Mouse (Mus musculus) effector memory CD4-positive, alpha-beta T cell, adult 5 months (primary cell): ENCODE data around the gene Pnpla5. TPM values are rescaled to one million over a fixed set of nuclear protein-coding genes. Genes with fewer than 3 reads are reported as not detected.

ENCODE experiments used
- polyA plus RNA-seq: library from polyadenylated mRNA; unstranded; fragments of 100-300 nt; shearing (Covaris generic); gene quantifications from one replicate; pipeline ENCODE4 v1.2.1, GENCODE M21; 2017

Gene Pnpla5
- not detected for polyA plus RNA-seq

GRCm38 (mm10) chr15:84123075-84123474, at the start of gene Pnpla5:
Pnpla5 (minus strand) TSS chr15:84123175.

GRCm38 (mm10) chr15:84167600-84167999, 44.6 kb upstream of the Pnpla5 start, which contains the start of gene Pnpla3:
Pnpla3 (plus strand) TSS chr15:84167837.

DNA sequence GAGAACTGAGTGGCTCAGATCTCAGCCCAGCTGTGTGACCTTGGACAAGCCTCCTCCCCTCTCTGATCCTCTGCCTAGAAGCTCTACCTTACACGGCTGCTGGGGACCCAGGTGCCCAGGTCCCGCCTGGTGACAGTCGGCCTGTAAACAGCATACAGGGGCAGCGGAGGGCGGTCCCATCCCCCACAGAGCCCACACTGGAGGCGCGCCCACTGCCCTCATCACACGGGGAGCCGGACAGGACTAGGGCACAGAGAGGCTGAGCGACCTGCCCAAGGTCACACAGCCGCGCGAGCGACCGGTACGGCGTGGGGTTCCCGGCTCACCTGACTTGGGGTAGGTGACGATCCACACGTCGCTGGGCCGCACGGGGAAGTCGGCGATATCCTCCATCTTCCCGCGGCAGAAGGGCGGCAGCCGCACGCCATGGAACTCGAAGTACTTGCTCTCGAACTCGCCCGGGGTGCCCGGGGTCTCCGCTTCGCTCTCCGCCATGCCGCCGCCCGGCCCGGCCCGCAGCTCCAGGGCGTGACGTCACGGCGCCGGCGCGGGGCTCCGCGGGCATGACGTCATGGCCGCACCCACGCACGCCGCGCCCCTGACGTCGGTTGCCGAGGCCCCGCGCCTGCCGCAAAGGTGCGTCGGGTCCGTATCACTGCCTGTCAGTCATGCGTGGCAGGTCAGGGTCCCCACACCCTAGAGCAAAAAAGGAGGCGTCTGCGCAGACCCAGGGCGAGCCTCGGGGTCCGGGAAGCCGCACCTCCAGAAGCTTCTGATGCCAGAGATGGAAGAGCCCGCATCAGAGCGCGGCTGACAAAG, 17.7 kb downstream of the Pnpla5 start, which contains the start of gene Sult4a1:
Gene Sult4a1 (minus strand): TSS at position 650 of the 819 bp plus-strand sequence.

DNA sequence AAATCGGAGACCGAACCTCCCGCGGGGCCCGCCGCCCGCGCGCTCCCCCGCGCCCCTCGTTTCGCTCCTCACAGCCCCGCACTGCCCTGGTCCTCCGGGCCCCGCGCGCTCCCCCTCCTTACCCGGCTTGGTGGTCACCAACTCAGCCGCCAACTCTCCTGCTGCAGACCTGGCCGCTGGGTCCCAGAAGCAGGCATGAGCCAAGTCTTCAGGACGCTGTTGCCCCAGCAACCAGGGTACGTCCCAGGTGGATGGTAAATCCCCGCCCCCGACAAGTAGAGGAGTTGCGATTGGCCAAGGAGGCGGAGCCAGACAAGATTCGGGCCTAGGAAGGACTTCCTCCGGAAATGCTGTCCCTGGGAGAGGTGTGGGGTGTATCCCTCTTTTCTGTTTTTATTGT, 57.8 kb downstream of the Pnpla5 start, which contains the start of gene Efcab6:
Gene Efcab6 (minus strand): TSS at position 240 of the 400 bp plus-strand sequence.

Other genes with a start within 250 kb of the Pnpla5 start
- not detected for gene Efcab6, start 57.8 kb downstream of the Pnpla5 start, polyA plus RNA-seq
- 1.00 TPM for gene Sult4a1, start 17.4 kb downstream of the Pnpla5 start, polyA plus RNA-seq
- 2.6 TPM for gene Pnpla3, start 44.7 kb upstream of the Pnpla5 start, polyA plus RNA-seq
- 90.2 TPM for gene Samm50, start 69.1 kb upstream of the Pnpla5 start, polyA plus RNA-seq
- not detected for gene Parvb, start 108.9 kb upstream of the Pnpla5 start, polyA plus RNA-seq
- 68.0 TPM for gene Parvg, start 200.9 kb upstream of the Pnpla5 start, polyA plus RNA-seq